Mouse (Mus musculus): ENCODE results near the gene Gm1553.

The Gm1553 gene

DNA sequence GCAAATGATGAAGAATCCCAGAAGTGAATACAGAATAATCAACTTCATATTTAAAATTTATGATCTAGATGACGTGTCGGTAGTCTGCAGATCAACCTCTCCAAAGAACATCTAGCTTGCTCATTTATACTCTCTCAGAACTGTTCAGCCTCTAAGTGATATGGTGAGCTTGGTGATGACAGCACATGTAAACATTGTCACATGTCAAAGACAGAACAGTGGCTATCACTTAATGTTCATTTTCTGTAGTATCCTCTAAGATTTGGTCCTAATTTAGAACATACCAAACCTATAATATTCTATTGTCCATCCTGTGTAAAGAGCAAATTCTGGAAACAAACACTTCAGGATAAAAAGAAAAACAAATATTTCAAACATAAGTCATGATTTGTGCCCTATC is at the start of gene Gm1553:
Gm1553 (minus strand) TSS at position 101 of the 400 bp plus-strand sequence.
- DNase-seq (ENCODE audit: low spot score): no peak

Measured in ovary, postnatal 10 days (tissue).